Mouse (Mus musculus) midbrain, postnatal 0 days (tissue): ENCODE measurements around the gene Naf1. TPM values are rescaled to one million over a fixed set of nuclear protein-coding genes. Genes with fewer than 3 reads are reported as not detected.
A peak's percentile ranks its signal among the peaks of the same experiment; 100 is the strongest.

ENCODE experiments used
- ATAC-seq: fragments of 200-750 bp; cut with Nextera tagmentation; 2 replicates; pipeline ENCODE4 v1.8.0; 2017; ENCODE audit warnings: moderate number of reproducible peaks, mild to moderate bottlenecking, moderate TSS enrichment, moderate library complexity; ENCODE audit not compliant: low FRiP score
- DNase-seq: peaks from one replicate; pipeline ENCODE4 v3.0.0-alpha.2; 2015; ENCODE audit warnings: low spot score
- H3K27ac ChIP-seq: fragments of 300-500 bp; sonication (generic); 2 replicates; pipeline ENCODE4 v1.5.1; 2014; ENCODE audit warnings: low read depth, mild to moderate bottlenecking, low read length, mixed read lengths
- H3K27me3 ChIP-seq: fragments of 300-500 bp; sonication (generic); 2 replicates; pipeline ENCODE4 v1.6.1; 2014; ENCODE audit warnings: low read length, control low read depth, mixed read lengths; ENCODE audit not compliant: insufficient read depth
- H3K36me3 ChIP-seq: fragments of 300-500 bp; sonication (generic); 2 replicates; pipeline ENCODE4 v1.6.1; 2014; ENCODE audit warnings: low read length, control low read depth, mixed read lengths; ENCODE audit not compliant: insufficient read depth
- H3K4me1 ChIP-seq: fragments of 300-500 bp; sonication (generic); 2 replicates; pipeline ENCODE4 v1.6.1; 2014; ENCODE audit warnings: mild to moderate bottlenecking, control low read depth, antibody characterized with exemption, low read length, mixed read lengths; ENCODE audit not compliant: insufficient read depth
- H3K4me2 ChIP-seq: fragments of 300-500 bp; sonication (generic); 2 replicates; pipeline ENCODE4 v1.6.1; 2014; ENCODE audit warnings: low read depth, mild to moderate bottlenecking, low read length, mixed read lengths; ENCODE audit not compliant: poor library complexity, severe bottlenecking
- H3K4me3 ChIP-seq: fragments of 300-500 bp; sonication (generic); 2 replicates; pipeline ENCODE4 v1.5.1; 2014; ENCODE audit warnings: low read depth, mild to moderate bottlenecking, low read length, moderate library complexity
- H3K9ac ChIP-seq: fragments of 300-500 bp; sonication (generic); replicated peaks from 2 replicates; pipeline ENCODE4 v1.6.1; 2014; ENCODE audit warnings: mild to moderate bottlenecking, low read length, moderate library complexity, mixed read lengths; ENCODE audit not compliant: poor library complexity, severe bottlenecking
- H3K9me3 ChIP-seq: fragments of 300-500 bp; sonication (generic); 2 replicates; pipeline ENCODE4 v1.6.1; 2016; ENCODE audit warnings: low read length, control low read depth
- CTCF ChIP-seq: IDR thresholded peaks from 2 replicates; pipeline ENCODE4 v1.5.1; 2016; ENCODE audit warnings: antibody characterized with exemption, mild to moderate bottlenecking
- WGBS: fragments of 180-500 bp; shearing (Covaris S2); extraction: QIAGEN DNeasy Blood & Tissue Kit; methylation state at CpG from one replicate; pipeline ENCODE4 v1.1.7; 2014; 5-methylcytosine and 5-hydroxymethylcytosine counted together
- polyA plus RNA-seq: library from polyadenylated mRNA; unstranded; fragments of >200 nt; fragmentation: Nextera tagmentation; extraction: Ambion mirVana; gene quantifications from 2 replicates; pipeline ENCODE4 v1.2.1, GENCODE M21; 2015
- total RNA-seq: library from RNA; depleted of rRNA; stranded (reverse); fragments of >200 nt; gene quantifications from 2 replicates; pipeline ENCODE4 v1.2.3, GENCODE M21; 2014; rRNA removed

Naf1 gene
- 8.8 and 10.2 TPM in 2 replicates for total RNA-seq
- 2.0 and 2.3 TPM in 2 replicates for polyA plus RNA-seq

DNA sequence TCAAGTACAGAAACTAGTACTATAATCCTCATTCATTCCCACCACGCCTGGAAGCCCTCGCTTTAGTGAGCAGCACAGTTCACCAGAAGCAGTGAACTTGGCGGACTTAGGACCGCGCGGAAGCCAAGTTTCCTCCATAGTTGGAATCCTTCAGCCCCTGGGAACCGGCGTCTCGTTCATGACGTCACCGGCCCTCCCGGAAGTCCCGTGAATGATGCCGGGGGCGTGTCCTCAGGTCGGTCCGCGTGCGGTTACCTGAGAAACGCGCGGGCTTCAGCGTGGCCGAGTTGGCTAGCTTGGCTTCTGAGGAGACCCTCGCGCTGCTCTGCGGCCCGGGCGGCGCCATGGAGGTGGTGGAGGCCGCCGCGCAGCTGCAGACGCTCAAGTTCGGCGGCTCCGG is at the start of gene Naf1:
Gene Naf1, plus strand, starts transcription at position 195 of the 400 bp plus-strand sequence.
- DNase-seq, result peak; percentile 98
- no peaks in the 10 kb centered on the region for H3K9me3 ChIP-seq
- H3K4me1 ChIP-seq, result peaks cover 11% of the 10 kb centered on the region; the same call in 1 of the 2 replicates
- ATAC-seq, result peak; percentile 96
- peak within 1 kb of the TSS; percentile 88 for H3K4me3 ChIP-seq
- H3K4me2 ChIP-seq, result peak within 1 kb of the TSS; percentile 81
- H3K27me3 ChIP-seq, result no peaks in the 10 kb centered on the region
- TF ChIP-seq CTCF, result no peak
- under 1% methylated on average over 37 of the region's 37 CpGs for WGBS
- no peaks in the 10 kb centered on the region for H3K36me3 ChIP-seq
- H3K9ac ChIP-seq, result peak within 1 kb of the TSS; percentile 81
- H3K27ac ChIP-seq, result 0 out of 2 replicates have a peak within 1 kb of the TSS, but pooled peaks have one; percentile 51

DNA sequence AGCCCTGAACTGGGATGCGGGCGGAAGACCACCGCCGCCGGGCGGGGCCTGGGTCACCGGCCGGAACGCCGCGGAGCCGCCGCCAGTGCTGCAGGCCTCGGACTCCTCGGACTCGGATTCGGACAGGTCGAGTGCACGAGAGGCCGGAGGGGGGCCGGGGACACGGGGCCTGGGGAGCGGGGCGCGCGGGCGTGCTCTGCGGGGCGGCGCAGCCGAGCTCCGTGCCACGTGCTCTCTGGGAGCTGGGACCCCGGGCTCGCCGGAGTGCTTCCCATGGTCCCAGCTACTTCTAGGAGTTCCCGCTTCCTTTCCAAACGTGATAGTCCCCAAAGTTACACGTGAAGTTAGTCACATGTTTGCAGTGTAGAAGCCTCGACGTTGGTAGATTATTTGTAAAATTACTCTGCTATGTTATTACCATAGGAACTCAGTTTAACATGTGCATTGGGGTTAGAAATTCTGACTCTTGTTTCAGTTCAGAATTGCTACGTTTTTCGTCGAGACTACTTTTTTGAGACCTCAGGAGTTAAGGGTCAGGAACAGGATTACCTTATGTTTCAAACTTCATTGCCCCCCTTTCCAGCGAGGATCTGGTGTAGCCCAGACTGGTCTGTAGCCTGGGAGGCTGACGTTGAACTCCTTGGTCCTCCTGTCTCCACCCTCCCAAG is 1.0 kb downstream of the Naf1 start:
- H3K4me1 ChIP-seq, result peaks cover 11% of the 10 kb centered on the region; the same call in 1 of the 2 replicates
- peak; percentile 32 for DNase-seq

DNA sequence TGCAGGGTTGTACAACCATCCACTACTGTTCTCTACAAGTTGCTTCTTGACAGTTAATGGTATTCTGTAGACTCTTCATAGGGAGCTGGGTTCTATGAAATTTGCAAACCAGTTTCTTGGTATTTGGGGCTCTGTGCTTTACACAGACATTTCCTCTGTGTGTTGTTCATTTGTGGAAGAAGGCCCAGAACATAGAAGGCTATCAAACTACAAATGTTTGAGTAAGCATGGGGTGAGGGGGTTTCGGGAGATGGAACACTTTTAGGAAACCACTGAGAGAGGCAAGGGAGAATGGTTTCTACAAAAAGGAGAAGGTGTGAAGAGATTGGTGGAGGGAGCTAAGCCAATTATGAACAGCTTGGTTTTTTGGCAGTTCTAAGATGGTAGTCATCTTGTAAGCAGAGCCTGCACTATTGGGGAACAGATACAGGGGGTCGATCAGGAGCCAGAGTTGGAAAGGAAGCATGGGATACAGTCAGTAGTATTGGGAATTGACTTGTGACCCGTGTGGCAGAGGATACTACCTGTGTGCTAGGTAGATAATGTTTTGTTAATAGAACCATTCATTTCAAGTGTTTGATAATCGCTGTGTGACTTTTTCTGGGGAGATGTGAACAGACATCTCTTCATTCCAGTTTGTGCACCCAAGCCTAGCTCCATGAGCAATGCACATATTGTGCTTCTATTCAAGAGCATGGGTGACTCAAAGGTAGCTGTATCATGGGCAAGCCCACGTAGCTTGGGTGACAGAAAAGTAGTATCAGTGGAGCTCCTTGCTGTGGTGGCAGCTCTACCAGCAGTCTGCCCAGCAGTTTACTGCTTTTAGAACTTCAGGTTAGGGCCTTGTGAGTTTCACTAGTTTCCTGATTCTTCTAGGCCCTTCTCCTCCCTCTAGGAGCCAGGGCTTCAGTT is 1.8 kb downstream of the Naf1 start:
- WGBS, result 63% methylated on average over 5 of the region's 5 CpGs

More for the DNA sequence above, 1.0 kb downstream of the Naf1 start:
- peak; percentile 64; the same call in 1 of the 2 replicates for ATAC-seq
- Histone ChIP-seq H3K9me3 (no peaks in the 10 kb centered on the region), H3K4me3 (peak overlapping the region; percentile 88), H3K27ac (no peak overlapping the region), H3K9ac (peak overlapping the region; percentile 69), H3K36me3 (no peaks in the 10 kb centered on the region), H3K27me3 (no peaks in the 10 kb centered on the region), H3K4me2 (peak overlapping the region; percentile 81)
- no peak for TF ChIP-seq CTCF
- WGBS, result under 1% methylated on average over 44 of the region's 46 CpGs

DNA sequence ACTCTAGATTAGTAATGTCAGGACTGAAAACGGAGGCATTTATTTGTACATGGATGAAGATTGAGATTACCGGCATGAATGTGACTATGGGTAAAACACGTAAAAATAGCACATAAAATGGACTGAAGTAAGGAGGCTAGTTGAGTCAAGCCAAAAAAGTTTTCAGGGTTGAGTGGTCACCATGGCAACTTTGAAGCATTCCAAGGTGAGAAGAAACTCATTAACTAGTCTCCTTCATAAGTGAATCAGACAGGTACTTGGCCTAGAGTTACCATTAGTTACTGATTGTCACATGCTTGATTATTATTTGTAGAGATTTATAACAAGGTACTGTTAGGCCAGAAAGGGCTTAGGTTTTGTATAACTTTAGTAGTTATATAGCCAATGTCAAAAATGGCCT is 3.7 kb downstream of the Naf1 start:
- peaks cover 11% of the 10 kb centered on the region; the same call in 1 of the 2 replicates for H3K4me1 ChIP-seq
- WGBS, result 96% methylated on average over 3 of the region's 3 CpGs
- H3K4me3 ChIP-seq, result no peak overlapping the region
- no peak for ATAC-seq
- no peaks in the 10 kb centered on the region for H3K27me3 ChIP-seq
- no peak for DNase-seq
- no peaks in the 10 kb centered on the region for H3K9me3 ChIP-seq
- no peak overlapping the region for H3K9ac ChIP-seq
- TF ChIP-seq CTCF, result no peak
- H3K36me3 ChIP-seq, result no peaks in the 10 kb centered on the region
- no peak overlapping the region for H3K27ac ChIP-seq
- H3K4me2 ChIP-seq, result no peak overlapping the region

More for the DNA sequence above, 1.8 kb downstream of the Naf1 start:
- ATAC-seq, result no peak
- peak overlapping the region; percentile 81 for H3K4me2 ChIP-seq
- H3K36me3 ChIP-seq, result no peaks in the 10 kb centered on the region
- no peak overlapping the region for H3K27ac ChIP-seq
- no peaks in the 10 kb centered on the region for H3K9me3 ChIP-seq
- H3K4me3 ChIP-seq, result peak overlapping the region; percentile 88
- DNase-seq, result no peak
- 0 out of 2 replicates have a peak overlapping the region, but pooled peaks have one; percentile 69 for H3K9ac ChIP-seq
- no peak for TF ChIP-seq CTCF
- no peaks in the 10 kb centered on the region for H3K27me3 ChIP-seq
- peaks cover 11% of the 10 kb centered on the region; the same call in 1 of the 2 replicates for H3K4me1 ChIP-seq

DNA sequence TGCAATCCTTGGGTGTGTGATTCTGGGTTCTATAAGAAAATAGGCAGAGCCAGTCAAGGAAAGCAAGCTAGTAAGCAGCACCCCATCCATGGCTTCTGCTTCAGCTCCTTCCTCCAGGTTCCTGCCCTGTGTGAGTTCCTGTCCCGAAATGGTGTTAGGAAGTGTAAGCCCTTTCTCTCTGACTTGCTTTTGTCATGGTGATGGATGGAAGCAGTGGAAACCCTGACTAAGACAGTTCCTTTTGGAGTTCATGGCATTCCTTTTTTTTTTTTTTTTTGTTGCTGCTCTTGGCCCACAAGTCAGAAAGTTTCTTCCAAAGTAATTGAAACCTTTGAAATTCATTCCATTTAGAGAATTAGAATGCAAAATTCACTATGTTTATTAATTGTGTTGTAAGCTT is 5.1 kb downstream of the Naf1 start:
- Histone ChIP-seq H3K4me2 (no peak overlapping the region), H3K4me3 (no peak overlapping the region), H3K9ac (no peak overlapping the region), H3K27ac (no peak overlapping the region), H3K4me1 (peaks cover 11% of the 10 kb centered on the region; the same call in 1 of the 2 replicates), H3K9me3 (no peaks in the 10 kb centered on the region), H3K36me3 (no peaks in the 10 kb centered on the region), H3K27me3 (no peaks in the 10 kb centered on the region)
- ATAC-seq (no peak), DNase-seq (no peak)
- 79% methylated on average over 1 of the region's 1 CpGs for WGBS
- TF ChIP-seq CTCF, result no peak
